Mouse (Mus musculus) heart, embryonic 14.5 days (tissue): ENCODE results near the gene Serpinb1a. TPM values are rescaled to one million over a fixed set of nuclear protein-coding genes. Genes with fewer than 3 reads are reported as not detected.

Experiments
- ATAC-seq: fragments of 200-750 bp; cut with Nextera tagmentation; 2 replicates; pipeline ENCODE4 v1.8.0; 2017; ENCODE audit warnings: low read depth, moderate TSS enrichment; ENCODE audit not compliant: insufficient number of reproducible peaks, insufficient read depth, low FRiP score
- H3K27ac ChIP-seq, 2 experiments: fragments of 200-500 bp in 1 of 2; fragments of 300-500 bp in 1 of 2; sonication (generic) in 1 of 2; replicated peaks in 1 of 2; 2 replicates each; pipeline ENCODE4 v1.5.1; 2012 to 2014; ENCODE audit warnings: low read depth in 2 of 2, low read length in 2 of 2, control low read depth in 1 of 2, mild to moderate bottlenecking in 1 of 2, mixed read lengths in 1 of 2; ENCODE audit not compliant: control insufficient read depth in 1 of 2, insufficient read depth in 1 of 2
- H3K27me3 ChIP-seq: fragments of 300-500 bp; sonication (generic); 2 replicates; pipeline ENCODE4 v1.6.1; 2014; ENCODE audit warnings: mild to moderate bottlenecking, low read length, control low read depth; ENCODE audit not compliant: control insufficient read depth, insufficient read depth
- H3K36me3 ChIP-seq: fragments of 300-500 bp; sonication (generic); 2 replicates; pipeline ENCODE4 v1.6.1; 2014; ENCODE audit warnings: mild to moderate bottlenecking, control low read depth, low read length, mixed read lengths; ENCODE audit not compliant: control insufficient read depth, insufficient read depth
- H3K4me1 ChIP-seq, 2 experiments: fragments of 200-500 bp in 1 of 2; fragments of 300-500 bp in 1 of 2; sonication (generic) in 1 of 2; 2 replicates each; pipeline ENCODE4 v1.6.1; 2012 to 2014; ENCODE audit warnings: low read length in 2 of 2, control low read depth in 1 of 2, mixed read lengths in 1 of 2; ENCODE audit not compliant: control insufficient read depth in 2 of 2, insufficient read depth in 2 of 2
- H3K4me2 ChIP-seq: fragments of 300-500 bp; sonication (generic); 2 replicates; pipeline ENCODE4 v1.6.1; 2014; ENCODE audit warnings: mild to moderate bottlenecking, low read length
- H3K4me3 ChIP-seq, 2 experiments: fragments of 200-500 bp in 1 of 2; fragments of 300-500 bp in 1 of 2; sonication (generic) in 1 of 2; 2 replicates each; pipeline ENCODE4 v1.5.1; 2012 to 2014; ENCODE audit warnings: low read length in 2 of 2, mild to moderate bottlenecking in 2 of 2, control low read depth in 1 of 2, low read depth in 1 of 2, moderate library complexity in 1 of 2; ENCODE audit not compliant: control insufficient read depth in 1 of 2, insufficient read depth in 1 of 2
- H3K9ac ChIP-seq: fragments of 300-500 bp; sonication (generic); 2 replicates; pipeline ENCODE4 v1.6.1; 2014; ENCODE audit warnings: mild to moderate bottlenecking, low read length
- H3K9me3 ChIP-seq: fragments of 300-500 bp; sonication (generic); 2 replicates; pipeline ENCODE4 v1.6.1; 2016; ENCODE audit warnings: low read length, control low read depth; ENCODE audit not compliant: control insufficient read depth
- WGBS: fragments of 180-500 bp; shearing (Covaris S2); extraction: QIAGEN DNeasy Blood & Tissue Kit; methylation state at CpG from one replicate; pipeline ENCODE4 v1.1.7; 2014; 5-methylcytosine and 5-hydroxymethylcytosine counted together
- polyA plus RNA-seq: library from polyadenylated mRNA; unstranded; fragments of >200 nt; fragmentation: Nextera tagmentation; extraction: Ambion mirVana; gene quantifications from 2 replicates; pipeline ENCODE4 v1.2.1, GENCODE M21; 2014

Serpinb1a gene
- polyA plus RNA-seq, 1 experiment from 2014 or later: 7.7 TPM

- H3K27ac ChIP-seq: no peak overlapping the region
- H3K9me3 ChIP-seq: no peaks in the 10 kb centered on the region
- 83% methylated on average over 3 of the region's 3 CpGs for WGBS
- H3K4me1 ChIP-seq: no peaks in the 10 kb centered on the region
- no peak overlapping the region for H3K4me3 ChIP-seq
- ATAC-seq: no peak
- no peaks in the 10 kb centered on the region for H3K27me3 ChIP-seq
- no peak overlapping the region for H3K9ac ChIP-seq
- no peak overlapping the region for H3K4me2 ChIP-seq
- peaks cover 7% of the 10 kb centered on the region; the same call in 1 of the 2 replicates for H3K36me3 ChIP-seq
These were observed 23.7 kb downstream of the Serpinb1a start for GRCm38 (mm10) chr13:32827111-32827822.

GRCm38 (mm10) chr13:32825546-32825945 is 25.4 kb downstream of the Serpinb1a start:
- no peak for ATAC-seq
- Histone ChIP-seq H3K36me3 (peaks cover 24% of the 10 kb centered on the region), H3K9me3 (no peaks in the 10 kb centered on the region), H3K4me2 (no peak overlapping the region), H3K27me3 (no peaks in the 10 kb centered on the region), H3K4me3 (no peak overlapping the region), H3K27ac (no peak overlapping the region), H3K9ac (no peak overlapping the region), H3K4me1 (no peaks in the 10 kb centered on the region)
- WGBS: 87% methylated on average over 8 of the region's 8 CpGs

- 83% methylated on average over 6 of the region's 6 CpGs for WGBS
- no peak overlapping the region for H3K9ac ChIP-seq
- H3K27ac ChIP-seq: no peak overlapping the region
- no peaks in the 10 kb centered on the region for H3K27me3 ChIP-seq
- peaks cover 33% of the 10 kb centered on the region for H3K36me3 ChIP-seq
- no peak overlapping the region for H3K4me3 ChIP-seq
- H3K4me2 ChIP-seq: no peak overlapping the region
- no peak for ATAC-seq
- H3K9me3 ChIP-seq: no peaks in the 10 kb centered on the region
- no peaks in the 10 kb centered on the region for H3K4me1 ChIP-seq
These were observed 26.3 kb downstream of the Serpinb1a start for GRCm38 (mm10) chr13:32824377-32825330.

GRCm38 (mm10) chr13:32823126-32823525 is 27.9 kb downstream of the Serpinb1a start:
- Histone ChIP-seq H3K36me3 (peaks cover 48% of the 10 kb centered on the region), H3K4me3 (no peak overlapping the region), H3K9ac (no peak overlapping the region), H3K27me3 (no peaks in the 10 kb centered on the region), H3K27ac (no peak overlapping the region), H3K4me1 (no peaks in the 10 kb centered on the region), H3K9me3 (no peaks in the 10 kb centered on the region), H3K4me2 (no peak overlapping the region)
- ATAC-seq: no peak
- 70% methylated on average over 6 of the region's 6 CpGs for WGBS

- no peaks in the 10 kb centered on the region for H3K27me3 ChIP-seq
- 97% methylated on average over 4 of the region's 4 CpGs for WGBS
These were observed 29.3 kb downstream of the Serpinb1a start for GRCm38 (mm10) chr13:32821671-32822070.

GRCm38 (mm10) chr13:32819926-32820325 is 31.1 kb downstream of the Serpinb1a start:
- Histone ChIP-seq H3K9me3 (no peaks in the 10 kb centered on the region), H3K4me2 (no peak overlapping the region), H3K27me3 (no peaks in the 10 kb centered on the region), H3K9ac (no peak overlapping the region), H3K4me1 (no peaks in the 10 kb centered on the region), H3K27ac (no peak overlapping the region), H3K36me3 (peaks cover 72% of the 10 kb centered on the region), H3K4me3 (no peak overlapping the region)
- 83% methylated on average over 5 of the region's 5 CpGs for WGBS
- ATAC-seq: no peak

More at GRCm38 (mm10) chr13:32821671-32822070, 29.3 kb downstream of the Serpinb1a start:
- Histone ChIP-seq H3K9me3 (no peaks in the 10 kb centered on the region), H3K4me1 (no peaks in the 10 kb centered on the region), H3K27ac (no peak overlapping the region), H3K9ac (no peak overlapping the region), H3K36me3 (peaks cover 62% of the 10 kb centered on the region), H3K4me2 (no peak overlapping the region), H3K4me3 (no peak overlapping the region)
- no peak for ATAC-seq

- Histone ChIP-seq H3K4me3 (no peak overlapping the region), H3K9me3 (no peaks in the 10 kb centered on the region), H3K27me3 (no peaks in the 10 kb centered on the region), H3K4me2 (no peak overlapping the region), H3K9ac (no peak overlapping the region), H3K4me1 (no peaks in the 10 kb centered on the region), H3K27ac (no peak overlapping the region), H3K36me3 (peaks cover 78% of the 10 kb centered on the region)
- 91% methylated on average over 3 of the region's 3 CpGs for WGBS
- ATAC-seq: no peak
These were observed 31.7 kb downstream of the Serpinb1a start for GRCm38 (mm10) chr13:32819241-32819640.
